Mouse (Mus musculus) adrenal gland, adult 8-10 months (tissue): Measurements from ENCODE around the gene CN725425. TPM values are rescaled to one million over a fixed set of nuclear protein-coding genes. Genes with fewer than 3 reads are reported as not detected.

Experiments used
- DNase-seq: peaks from one replicate; pipeline ENCODE4 v3.0.0; 2022
- total RNA-seq, 4 experiments: library from RNA; stranded (reverse); gene quantifications; 2 replicates each; pipeline ENCODE4 v1.2.4; 2022

Gene CN725425
- total RNA-seq, result not detected

DNA sequence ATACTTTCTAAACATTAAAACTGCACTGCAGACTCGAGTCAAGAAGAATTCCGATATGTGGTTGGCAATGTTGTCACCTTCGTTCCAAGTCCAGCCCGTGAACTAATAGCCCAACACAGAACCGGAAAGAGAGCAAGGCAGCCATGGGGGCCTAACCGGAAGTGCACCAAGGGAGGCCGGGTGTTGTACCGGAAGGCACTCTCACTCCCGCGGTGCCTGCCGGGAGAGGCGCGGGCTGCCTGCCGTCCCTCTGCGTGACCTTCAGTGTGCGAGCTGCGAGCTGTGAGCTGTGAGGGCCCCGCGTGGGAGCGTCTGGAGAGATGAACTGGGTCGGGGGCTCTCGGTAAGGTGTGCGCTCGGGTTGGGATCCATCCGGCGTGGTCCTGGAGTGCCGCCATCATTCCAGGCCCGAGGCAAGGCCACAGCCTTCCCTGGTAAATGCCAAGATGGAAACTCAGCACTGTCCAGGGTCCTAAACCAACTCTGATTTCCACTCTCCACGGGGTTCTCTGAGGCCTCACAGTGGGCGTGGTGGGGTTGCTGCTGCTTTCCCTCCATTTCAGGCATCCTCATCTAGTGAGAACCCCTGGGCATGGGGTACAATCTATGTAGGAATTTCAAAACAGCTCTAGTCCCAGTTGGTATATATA is at the start of gene CN725425:
TSS of gene CN725425 (plus strand) at position 239 of the 650 bp plus-strand sequence.
- DNase-seq, result no peak

DNA sequence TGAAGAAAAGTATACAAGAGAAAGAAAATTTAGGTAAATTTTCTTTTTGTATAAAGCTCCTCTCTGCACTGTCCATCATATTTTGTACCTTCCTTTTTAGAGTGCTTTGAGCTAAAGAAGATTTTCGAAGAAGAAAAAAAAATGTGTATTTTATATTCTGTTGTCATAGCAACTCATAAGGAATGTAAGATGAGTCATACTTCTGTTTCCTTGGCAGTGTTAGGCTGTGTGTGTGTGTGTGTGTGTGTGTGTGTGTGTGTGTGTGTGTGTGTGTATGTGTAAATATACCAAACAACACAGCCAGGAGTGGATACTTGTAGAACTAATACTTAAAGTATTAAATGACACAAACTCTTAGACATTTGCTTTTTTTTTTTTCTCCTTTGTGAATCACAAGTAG is 46.7 kb upstream of the CN725425 start:
- DNase-seq, result no peak

- DNase-seq, result no peak
Measured at GRCm38 (mm10) chr15:91153311-91153710, 46.0 kb upstream of the CN725425 start.

- DNase-seq, result no peak
Measured at GRCm38 (mm10) chr15:91161153-91161552, 38.1 kb upstream of the CN725425 start.

DNA sequence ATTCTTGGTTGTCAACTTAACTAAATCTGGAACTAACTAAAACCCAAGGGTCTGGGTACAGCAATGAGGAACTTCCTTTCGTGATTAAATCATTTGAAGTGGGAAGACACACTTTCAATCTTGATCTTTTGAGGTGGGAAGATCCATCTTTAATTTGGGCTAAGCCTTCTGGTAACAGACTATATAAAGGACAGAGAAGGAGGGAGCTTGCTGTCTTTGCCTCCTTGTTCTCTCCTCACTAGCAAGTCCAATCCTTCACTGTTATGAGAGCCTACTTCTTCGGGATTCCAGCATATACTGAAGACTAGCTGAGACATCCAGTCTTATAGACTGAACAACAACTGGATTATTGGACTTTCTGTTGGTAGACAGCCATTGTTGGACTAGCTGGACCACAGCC is 35.8 kb upstream of the CN725425 start:
- DNase-seq, result no peak

- DNase-seq, result no peak
Measured at GRCm38 (mm10) chr15:91165021-91165420, 34.3 kb upstream of the CN725425 start.

DNA sequence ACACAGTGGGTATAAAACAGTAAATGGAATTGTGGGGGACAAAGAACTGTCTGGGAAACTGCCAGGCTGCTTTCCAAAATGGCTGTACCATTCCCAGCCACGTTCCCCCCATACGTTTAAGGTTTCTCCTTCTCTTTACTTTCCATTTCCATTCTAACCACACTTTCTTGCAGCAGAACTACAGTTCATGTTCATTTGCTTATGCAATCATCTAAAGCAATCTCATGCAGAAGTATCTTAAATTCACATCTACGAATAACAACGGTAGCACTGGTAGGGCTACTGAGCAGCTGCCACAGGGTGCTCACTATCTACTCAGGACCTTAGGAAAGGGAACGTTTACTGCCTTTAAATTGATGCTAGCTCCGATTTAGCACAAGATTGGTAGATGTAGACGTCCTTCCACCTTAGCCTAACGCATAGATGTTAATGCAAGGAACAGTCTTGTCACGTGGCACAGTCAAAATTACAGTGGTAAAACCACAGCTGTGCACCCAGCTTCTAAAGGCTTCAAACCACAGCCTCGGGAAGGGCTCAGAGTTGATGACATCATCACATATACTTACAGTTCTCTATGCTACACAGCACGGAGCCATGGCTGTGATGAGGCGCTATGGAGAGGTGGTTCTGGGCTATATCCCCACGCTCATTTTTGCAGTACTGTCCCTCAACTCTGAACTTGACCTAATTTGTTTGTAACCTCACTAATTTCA is 31.3 kb upstream of the CN725425 start:
- DNase-seq, result no peak

- no peak for DNase-seq
Measured at GRCm38 (mm10) chr15:91170602-91171328, 28.5 kb upstream of the CN725425 start.

DNA sequence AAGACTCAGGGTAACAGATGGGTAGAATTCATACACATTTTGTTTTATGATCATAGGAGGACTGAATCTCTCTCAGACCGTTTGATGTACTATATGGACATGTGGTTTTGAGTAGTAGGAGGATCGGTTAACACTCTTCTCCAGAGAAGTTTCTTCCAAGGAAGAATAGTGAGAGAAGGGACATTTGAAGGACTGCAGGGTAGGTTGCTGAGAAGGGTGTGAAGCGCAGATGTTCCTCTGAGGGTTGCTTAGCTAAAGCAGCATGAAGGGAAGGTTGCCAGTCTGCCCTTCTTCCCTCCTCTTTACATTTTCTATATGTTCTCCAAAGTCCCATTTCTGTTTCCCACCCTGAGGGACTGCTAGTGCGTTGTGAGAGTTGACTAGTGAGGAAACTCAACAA is 28.0 kb upstream of the CN725425 start:
- no peak for DNase-seq

DNA sequence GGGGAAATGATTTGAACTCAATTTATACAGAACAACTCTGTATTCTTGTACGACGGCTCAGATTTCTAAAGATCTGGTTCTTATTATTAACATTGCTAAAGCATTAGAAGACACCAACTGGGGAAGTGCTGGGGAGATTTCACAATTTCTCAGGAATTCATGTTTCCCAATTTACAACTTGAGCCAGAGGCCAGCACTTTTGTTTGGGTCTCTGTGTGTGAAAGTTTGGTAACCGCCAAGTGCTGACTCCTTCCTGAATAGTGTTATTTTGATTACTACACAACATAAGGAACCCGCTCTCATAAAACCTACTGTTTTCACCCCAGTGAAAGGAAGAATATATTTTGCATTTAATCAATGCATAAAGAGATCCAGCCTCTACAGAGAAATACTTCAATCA is 27.1 kb upstream of the CN725425 start:
- DNase-seq, result no peak

DNA sequence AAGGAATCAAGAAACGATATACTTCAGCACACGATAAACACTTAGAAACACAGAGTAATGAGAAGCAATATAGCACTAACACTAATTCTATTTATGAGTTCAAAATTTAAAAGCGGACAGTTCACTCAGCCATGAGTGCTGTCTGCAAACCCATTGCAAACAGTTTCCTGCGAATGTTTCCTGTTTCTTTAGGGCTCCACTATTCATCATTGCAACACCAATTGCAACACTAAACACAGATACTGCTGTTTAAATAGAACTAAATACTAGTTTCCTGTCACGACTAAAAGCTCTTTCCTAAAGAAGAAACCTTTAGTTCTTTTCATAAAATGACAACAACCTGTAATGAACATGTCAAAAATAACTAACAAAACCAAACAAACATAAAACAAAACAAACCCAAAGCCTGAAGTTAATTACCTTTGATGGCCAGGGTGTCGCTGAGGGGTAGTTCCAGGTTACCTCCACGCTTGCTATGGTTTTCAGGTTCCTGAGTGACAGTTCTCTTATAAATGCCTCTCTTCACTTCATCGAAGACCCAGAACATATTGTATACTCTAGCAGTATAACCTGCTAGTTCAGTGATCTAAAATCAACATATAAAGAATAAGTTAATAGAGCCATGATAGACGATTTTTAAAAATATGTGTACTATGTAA is 20.5 kb upstream of the CN725425 start:
- no peak for DNase-seq

DNA sequence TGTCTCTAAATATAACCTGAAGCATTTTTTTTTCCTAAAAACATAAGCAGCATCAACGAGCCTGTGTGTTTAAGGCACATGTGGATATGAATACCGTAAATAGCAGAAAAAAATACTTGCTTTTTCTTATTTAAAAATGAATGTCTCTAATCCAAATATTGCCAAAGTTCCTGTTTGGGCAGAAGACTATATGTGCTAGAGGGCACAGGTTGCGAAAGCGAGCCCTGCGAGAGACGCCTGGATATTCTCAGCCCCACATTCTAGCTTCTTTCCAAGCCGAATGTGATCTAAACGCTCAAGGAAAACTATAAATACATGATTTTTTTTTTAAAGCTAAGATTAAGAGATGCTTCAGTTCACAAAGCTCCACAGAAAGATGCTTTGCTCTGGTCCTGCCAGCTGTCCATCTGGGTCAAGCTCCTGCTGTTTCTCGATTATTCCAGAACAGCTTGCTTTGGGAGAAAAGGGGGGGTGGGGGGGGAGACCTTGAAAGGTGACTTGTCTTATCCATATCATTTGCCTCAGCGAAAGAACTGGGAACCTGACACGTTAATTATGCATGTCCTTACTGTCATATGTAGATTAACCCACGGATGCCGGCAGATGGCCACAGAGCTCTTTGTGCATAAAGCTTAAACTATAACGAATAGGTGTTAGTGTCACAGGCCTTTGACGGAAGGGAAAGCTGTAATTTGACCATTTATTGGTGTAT is 19.2 kb upstream of the CN725425 start:
- DNase-seq, result no peak

GRCm38 (mm10) chr15:91186358-91186757 is 12.9 kb upstream of the CN725425 start:
- no peak for DNase-seq

- DNase-seq, result no peak
Measured at GRCm38 (mm10) chr15:91190026-91190425, 9.3 kb upstream of the CN725425 start.

DNA sequence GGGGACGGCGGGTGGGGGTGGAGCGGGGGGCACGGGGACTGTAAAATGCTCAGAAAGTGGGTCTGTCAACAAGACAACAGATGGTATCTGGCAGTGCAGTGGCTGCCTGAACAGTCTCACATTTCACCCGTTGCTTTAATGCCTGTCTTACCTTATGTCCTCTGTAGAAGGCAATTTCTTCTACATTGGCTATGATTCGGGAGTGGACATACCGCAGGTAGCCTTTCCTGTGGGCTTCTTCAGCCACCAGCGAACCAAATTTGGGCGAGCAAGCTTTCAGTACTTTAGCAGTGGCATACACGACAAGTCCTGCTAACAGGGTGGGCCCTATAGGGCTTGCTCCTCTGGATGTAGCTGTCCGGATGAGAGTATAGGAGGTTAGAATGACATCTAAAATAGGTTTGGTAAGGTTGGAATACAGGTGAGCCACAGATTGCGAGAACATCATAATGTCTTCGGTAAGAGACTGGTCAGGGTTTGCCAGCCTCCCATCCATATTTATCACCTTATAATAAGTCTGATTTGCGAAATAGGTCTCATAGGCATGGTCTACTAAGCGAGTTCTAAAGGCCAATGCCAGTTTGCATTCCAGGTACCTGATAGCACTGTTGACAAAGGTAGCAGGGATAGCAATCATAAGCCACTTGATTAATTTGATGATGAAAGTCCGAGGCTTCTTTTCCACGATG is 8.6 kb upstream of the CN725425 start:
- no peak for DNase-seq

DNA sequence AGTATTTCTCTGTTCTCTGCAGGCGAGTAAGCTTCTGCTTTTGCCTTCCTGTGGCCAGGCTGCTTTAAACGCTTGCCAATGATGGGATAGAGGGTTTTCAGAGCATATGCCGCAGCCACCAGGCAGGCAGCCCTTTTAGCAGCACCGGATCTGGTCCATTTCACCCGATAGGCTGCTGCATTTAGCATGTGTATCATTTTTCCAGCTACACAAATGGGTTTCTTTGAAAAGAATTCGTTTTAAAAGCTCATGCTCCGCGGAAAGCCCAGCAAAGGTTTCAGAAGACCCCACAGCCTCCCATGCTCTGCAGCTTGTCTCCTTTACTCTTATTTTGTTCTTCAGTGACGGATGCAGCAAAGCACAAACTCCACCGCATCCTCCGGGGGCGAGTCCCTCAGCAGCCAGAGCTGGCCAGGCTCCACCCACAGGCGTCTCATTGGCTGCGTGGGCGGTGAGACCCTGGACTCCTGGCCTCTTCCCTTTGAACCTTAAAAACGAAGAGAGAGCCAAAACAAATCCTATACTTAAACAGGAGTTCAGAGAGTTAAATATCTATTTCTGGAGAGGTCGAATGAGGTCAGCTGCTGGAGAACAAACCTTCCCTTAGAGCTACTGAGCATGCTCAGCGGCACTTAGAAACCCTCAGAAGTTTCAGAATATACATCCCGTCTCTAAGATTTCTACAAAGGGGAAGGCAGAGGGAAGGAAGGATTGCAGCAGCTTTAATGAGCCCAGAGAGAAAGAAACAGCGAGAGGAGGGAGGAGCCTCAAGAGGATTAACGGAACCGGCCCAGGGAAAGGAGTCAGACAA is 7.7 kb upstream of the CN725425 start, which contains the start of gene Abcd2:
TSS of gene Abcd2 (minus strand) at position 388 of the 811 bp plus-strand sequence.
- peak; percentile 48 for DNase-seq

GRCm38 (mm10) chr15:91192223-91192598 is 7.1 kb upstream of the CN725425 start:
- no peak for DNase-seq

- no peak for DNase-seq
Measured at GRCm38 (mm10) chr15:91200833-91201232, 1.5 kb downstream of the CN725425 start.

- no peak for DNase-seq
Measured at GRCm38 (mm10) chr15:91202486-91202885, 3.2 kb downstream of the CN725425 start.

DNA sequence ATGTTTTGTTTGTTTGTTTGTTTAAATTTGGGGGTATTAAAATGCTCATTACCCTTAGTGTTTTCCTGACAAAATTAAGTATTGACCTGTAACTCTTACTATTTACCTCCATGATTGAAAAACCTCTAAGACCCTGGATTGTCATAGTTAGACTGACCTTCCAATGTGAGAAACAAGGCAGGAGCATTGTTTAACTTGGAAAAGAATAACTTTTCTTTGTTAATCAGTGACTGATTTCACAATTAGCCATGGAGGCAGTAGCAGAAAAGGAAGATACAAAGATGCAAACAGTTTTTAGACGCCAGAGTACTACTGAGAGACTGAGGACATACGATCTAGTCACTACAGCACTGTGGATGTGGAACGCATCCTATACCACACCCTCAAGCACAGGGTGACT is 4.2 kb downstream of the CN725425 start:
- no peak for DNase-seq

- DNase-seq, result no peak
Measured at GRCm38 (mm10) chr15:91206518-91206917, 7.2 kb downstream of the CN725425 start.
